Mouse (Mus musculus) myocyte (in vitro differentiated cells): ENCODE data around the gene Gbp2b. TPM values are rescaled to one million over a fixed set of nuclear protein-coding genes. Genes with fewer than 3 reads are reported as not detected.
"Not testable (repeated sequence)": the region's sequence is repeated elsewhere in the genome, so short reads cannot be mapped to it uniquely, and the experiment has no call there.

Experiments used
- H3K27me3 ChIP-seq: one replicate; pipeline ENCODE4 v1.6.1; 2011; ENCODE audit not compliant: control insufficient read depth, insufficient read depth, insufficient read length
- H3K36me3 ChIP-seq: one replicate; pipeline ENCODE4 v1.6.1; 2011; ENCODE audit not compliant: control insufficient read depth, insufficient read depth
- H3K4me2 ChIP-seq: one replicate; pipeline ENCODE4 v1.6.1; 2011; ENCODE audit warnings: low read depth, control low read depth
- H3K4me3 ChIP-seq: one replicate; pipeline ENCODE4 v1.5.1; 2011; ENCODE audit warnings: mild to moderate bottlenecking, control low read depth, moderate library complexity
- H3K79me2 ChIP-seq: one replicate; pipeline ENCODE4 v1.6.1; 2011; ENCODE audit not compliant: control insufficient read depth, insufficient read depth
- H3ac ChIP-seq: one replicate; pipeline ENCODE4 v1.6.1; 2011; ENCODE audit not compliant: control insufficient read depth, insufficient read length
- CEBPB ChIP-seq: IDR thresholded peaks from 2 replicates; pipeline ENCODE4 v1.6.1; 2011; ENCODE audit warnings: mild to moderate bottlenecking, moderate library complexity; ENCODE audit not compliant: poor library complexity, insufficient read depth, severe bottlenecking
- E2F4 ChIP-seq: IDR thresholded peaks from one replicate; pipeline ENCODE4 v1.6.1; 2011; ENCODE audit warnings: mild to moderate bottlenecking, control low read depth, moderate library complexity; ENCODE audit not compliant: insufficient read depth
- MAX ChIP-seq: IDR thresholded peaks from one replicate; pipeline ENCODE4 v1.6.1; 2011; ENCODE audit warnings: low read depth, mild to moderate bottlenecking, control low read depth
- MYOD1 ChIP-seq, 3 experiments: IDR thresholded peaks; one replicate each; pipeline ENCODE4 v1.6.1; 2011; ENCODE audit warnings: control low read depth in 2 of 3, low read depth in 2 of 3, mild to moderate bottlenecking in 2 of 3, moderate library complexity in 1 of 3; ENCODE audit not compliant: insufficient read length in 2 of 3, control insufficient read depth in 1 of 3
- MYOG ChIP-seq, 3 experiments: IDR thresholded peaks; one replicate each; pipeline ENCODE4 v1.6.1; 2011; ENCODE audit warnings: control low read depth in 2 of 3, low read depth in 2 of 3, mild to moderate bottlenecking in 2 of 3; ENCODE audit not compliant: insufficient read length in 2 of 3, control insufficient read depth in 1 of 3, insufficient read depth in 1 of 3
- POLR2A ChIP-seq: IDR thresholded peaks from one replicate; pipeline ENCODE4 v1.6.1; 2011; ENCODE audit warnings: low read depth, mild to moderate bottlenecking, control low read depth, moderate library complexity; ENCODE audit not compliant: insufficient read length
- POLR2AphosphoS2 ChIP-seq: IDR thresholded peaks from one replicate; pipeline ENCODE4 v1.6.1; 2011; ENCODE audit warnings: low read depth, control low read depth; ENCODE audit not compliant: insufficient read length
- REST ChIP-seq: IDR thresholded peaks from one replicate; pipeline ENCODE4 v1.6.1; 2011; ENCODE audit warnings: mild to moderate bottlenecking, control low read depth, moderate library complexity; ENCODE audit not compliant: insufficient read depth, insufficient read length
- SRF ChIP-seq: IDR thresholded peaks from one replicate; pipeline ENCODE4 v1.6.1; 2011; ENCODE audit warnings: low read depth; ENCODE audit not compliant: control insufficient read depth, insufficient read length
- TCF12 ChIP-seq: IDR thresholded peaks from one replicate; pipeline ENCODE4 v1.6.1; 2011; ENCODE audit warnings: mild to moderate bottlenecking, control low read depth; ENCODE audit not compliant: poor library complexity, insufficient read depth, severe bottlenecking
- TCF3 ChIP-seq: IDR thresholded peaks from one replicate; pipeline ENCODE4 v1.6.1; 2011; ENCODE audit warnings: low read depth, control low read depth; ENCODE audit not compliant: insufficient read length
- USF1 ChIP-seq: IDR thresholded peaks from one replicate; pipeline ENCODE4 v1.6.1; 2011; ENCODE audit warnings: low read depth, mild to moderate bottlenecking, control low read depth, moderate library complexity
- polyA plus RNA-seq: library from polyadenylated mRNA; unstranded; fragments of >200 nt; fragmentation: generic; extraction: Trizol; gene quantifications from one replicate; pipeline ENCODE4 v1.2.1, GENCODE M21; 2012; ENCODE audit warnings: missing spikeins

Gene Gbp2b
- polyA plus RNA-seq, 1 experiment = 0.22 TPM

DNA sequence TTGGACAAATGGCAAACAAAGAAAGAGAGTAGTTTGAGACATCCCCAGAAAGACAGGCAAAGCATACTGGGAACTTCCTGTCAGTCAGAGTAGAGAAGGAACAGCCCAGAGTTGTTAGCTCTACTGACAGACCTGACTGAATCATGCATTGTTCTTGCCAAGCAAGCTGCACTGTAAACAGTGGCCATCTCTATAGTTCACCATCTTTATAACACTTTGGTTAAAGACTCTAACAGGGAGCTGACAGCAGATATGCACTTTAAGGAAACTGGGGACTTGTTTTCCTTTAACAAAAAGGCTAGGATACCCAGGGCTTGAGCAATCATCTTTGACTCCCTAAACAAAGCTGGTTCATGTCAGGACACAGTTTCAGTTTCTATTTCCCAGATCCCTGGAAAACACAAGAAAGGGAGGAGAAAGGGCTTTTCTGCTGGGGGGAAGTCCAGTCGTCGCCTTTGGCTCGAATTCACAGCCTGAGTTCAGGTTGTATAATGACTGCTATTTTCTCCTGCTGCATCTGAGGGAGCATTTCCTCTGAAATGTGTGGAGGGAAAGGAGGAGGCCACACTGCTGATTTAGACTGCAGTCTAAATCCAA is 34.9 kb upstream of the Gbp2b start, which contains the start of gene Gbp3:
Gene Gbp3 (plus strand): TSS at position 395 of the 597 bp plus-strand sequence.
- Histone ChIP-seq H3ac (no peak within 1 kb of the TSS), H3K4me2 (peak within 1 kb of the TSS; percentile 93), H3K36me3 (no peaks in the 10 kb centered on the region), H3K4me3 (peak within 1 kb of the TSS; percentile 22), H3K79me2 (no peaks in the 10 kb centered on the region), H3K27me3 (no peaks in the 10 kb centered on the region)
- TF ChIP-seq USF1 = no peak
- no peak for TF ChIP-seq TCF3
- no peak for TF ChIP-seq MYOG (IDR thresholded peaks at IDR 0.05; ENCODE audit: control insufficient read depth in 1 of 3, insufficient read depth in 1 of 3, insufficient read length in 2 of 3, low read depth in 2 of 3)
- no peak for TF ChIP-seq TCF12
- TF ChIP-seq MAX = no peak
- no peak for TF ChIP-seq SRF
- TF ChIP-seq CEBPB = no peak
- TF ChIP-seq E2F4 = no peak
- TF ChIP-seq MYOD1 (IDR thresholded peaks at IDR 0.05; ENCODE audit: control insufficient read depth in 1 of 3, insufficient read length in 2 of 3, low read depth in 2 of 3) = no peak
- no peak for TF ChIP-seq POLR2AphosphoS2
- TF ChIP-seq POLR2A = no peak
- TF ChIP-seq REST = no peak

DNA sequence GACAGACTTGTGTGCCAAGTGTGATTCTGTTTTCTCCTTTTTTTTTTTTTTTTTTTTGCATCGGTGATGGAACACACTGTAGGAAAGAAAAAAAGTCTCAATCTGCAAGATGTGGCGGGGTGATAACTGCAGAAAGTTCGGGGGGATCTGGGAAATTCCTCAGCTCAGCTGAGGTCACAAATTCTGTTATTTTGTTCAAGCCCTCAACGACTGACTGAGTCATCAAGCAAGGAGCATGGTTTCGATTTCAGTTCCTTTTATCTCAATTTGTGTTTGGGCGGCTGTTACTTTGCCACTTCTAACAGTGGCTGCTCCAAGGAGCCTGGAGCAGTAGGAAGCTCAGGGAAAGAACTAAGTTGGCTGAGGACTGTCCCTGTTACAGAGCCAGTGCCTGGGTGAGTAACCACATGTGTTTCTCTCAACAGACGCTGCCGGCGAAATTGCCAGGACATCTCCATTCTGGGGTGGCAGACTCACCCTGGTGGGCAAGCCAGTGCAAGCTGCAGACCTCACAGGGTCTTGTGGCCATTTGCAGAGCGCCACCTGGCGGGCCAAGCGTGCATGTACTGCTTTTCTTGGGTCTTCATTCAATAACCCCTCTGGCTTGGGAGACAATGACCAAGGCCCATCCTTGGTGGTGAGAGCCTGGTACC is 34.2 kb upstream of the Gbp2b start:
- H3ac ChIP-seq = no peak overlapping the region
- H3K4me3 ChIP-seq = peak overlapping the region; percentile 22
- H3K27me3 ChIP-seq = no peaks in the 10 kb centered on the region
- no peaks in the 10 kb centered on the region for H3K36me3 ChIP-seq
- H3K4me2 ChIP-seq = peak overlapping the region; percentile 93
- no peaks in the 10 kb centered on the region for H3K79me2 ChIP-seq
- TF ChIP-seq USF1 (no peak), MYOD1 (IDR thresholded peaks at IDR 0.05; ENCODE audit: control insufficient read depth in 1 of 3, insufficient read length in 2 of 3, low read depth in 2 of 3) (no peak), E2F4 (no peak), POLR2AphosphoS2 (no peak), SRF (no peak), MYOG (IDR thresholded peaks at IDR 0.05; ENCODE audit: control insufficient read depth in 1 of 3, insufficient read depth in 1 of 3, insufficient read length in 2 of 3, low read depth in 2 of 3) (no peak), MAX (no peak)

DNA sequence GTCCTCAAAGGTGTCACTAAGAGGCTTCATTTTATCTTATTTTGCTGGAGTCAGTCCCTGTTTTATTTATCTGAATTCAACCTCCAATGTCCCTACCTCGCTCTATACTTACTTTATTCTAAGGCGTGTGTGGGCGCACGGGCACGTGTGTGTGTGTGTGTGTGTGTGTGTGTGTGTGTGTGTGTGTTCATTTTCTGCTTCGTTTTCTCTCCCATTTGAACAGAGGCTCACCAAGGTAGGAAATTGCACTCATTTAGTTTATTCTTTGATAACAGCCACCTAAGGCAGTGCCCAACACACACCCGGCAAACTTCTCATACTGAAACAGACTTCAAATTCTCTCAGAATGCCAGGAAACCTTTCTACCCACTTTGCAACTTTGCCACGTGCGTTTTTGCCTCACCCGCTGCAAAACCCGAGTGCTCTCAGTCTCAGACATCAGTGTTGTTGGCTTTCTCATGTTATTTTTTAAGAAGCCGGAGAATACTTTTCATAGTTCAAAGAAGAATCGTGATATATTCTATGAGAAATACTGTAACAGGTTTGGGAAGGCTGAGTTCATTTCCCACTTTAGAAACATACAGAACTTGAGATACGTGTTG is 33.5 kb upstream of the Gbp2b start:
- H3K27me3 ChIP-seq = no peaks in the 10 kb centered on the region
- no peak overlapping the region for H3ac ChIP-seq

DNA sequence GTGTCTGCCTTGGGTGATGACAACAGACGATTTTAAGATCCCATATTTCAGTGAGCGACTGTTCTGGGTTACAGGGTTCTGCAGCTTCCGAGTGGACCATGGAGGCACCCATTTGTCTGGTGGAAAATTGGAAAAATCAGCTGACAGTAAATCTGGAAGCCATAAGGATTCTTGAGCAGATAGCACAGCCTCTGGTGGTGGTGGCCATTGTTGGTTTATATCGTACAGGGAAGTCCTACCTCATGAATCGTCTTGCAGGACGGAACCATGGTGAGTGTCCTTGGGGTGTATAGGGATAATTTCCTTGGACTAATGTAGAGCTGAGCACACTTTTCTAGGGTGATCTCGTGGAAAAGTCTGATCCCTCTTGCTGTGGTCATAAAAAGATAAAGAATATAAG is 33.0 kb upstream of the Gbp2b start:
- no peak overlapping the region for H3K4me2 ChIP-seq
- H3K27me3 ChIP-seq = no peaks in the 10 kb centered on the region
- no peaks in the 10 kb centered on the region for H3K79me2 ChIP-seq
- no peak overlapping the region for H3K4me3 ChIP-seq
- TF ChIP-seq POLR2A (no peak), E2F4 (no peak), MYOG (IDR thresholded peaks at IDR 0.05; ENCODE audit: control insufficient read depth in 1 of 3, insufficient read depth in 1 of 3, insufficient read length in 2 of 3, low read depth in 2 of 3) (no peak)
- no peaks in the 10 kb centered on the region for H3K36me3 ChIP-seq
- no peak overlapping the region for H3ac ChIP-seq

More for the DNA sequence above, 33.5 kb upstream of the Gbp2b start:
- TF ChIP-seq MYOD1 (IDR thresholded peaks at IDR 0.05; ENCODE audit: control insufficient read depth in 1 of 3, insufficient read length in 2 of 3, low read depth in 2 of 3) (no peak), TCF3 (no peak), MYOG (IDR thresholded peaks at IDR 0.05; ENCODE audit: control insufficient read depth in 1 of 3, insufficient read depth in 1 of 3, insufficient read length in 2 of 3, low read depth in 2 of 3) (no peak), POLR2A (no peak), POLR2AphosphoS2 (no peak), E2F4 (no peak), MAX (no peak), CEBPB (no peak), USF1 (no peak), REST (no peak), TCF12 (no peak), SRF (no peak)
- Histone ChIP-seq H3K36me3 (no peaks in the 10 kb centered on the region), H3K79me2 (no peaks in the 10 kb centered on the region), H3K4me3 (peak overlapping the region; percentile 22), H3K4me2 (peak overlapping the region; percentile 93)

DNA sequence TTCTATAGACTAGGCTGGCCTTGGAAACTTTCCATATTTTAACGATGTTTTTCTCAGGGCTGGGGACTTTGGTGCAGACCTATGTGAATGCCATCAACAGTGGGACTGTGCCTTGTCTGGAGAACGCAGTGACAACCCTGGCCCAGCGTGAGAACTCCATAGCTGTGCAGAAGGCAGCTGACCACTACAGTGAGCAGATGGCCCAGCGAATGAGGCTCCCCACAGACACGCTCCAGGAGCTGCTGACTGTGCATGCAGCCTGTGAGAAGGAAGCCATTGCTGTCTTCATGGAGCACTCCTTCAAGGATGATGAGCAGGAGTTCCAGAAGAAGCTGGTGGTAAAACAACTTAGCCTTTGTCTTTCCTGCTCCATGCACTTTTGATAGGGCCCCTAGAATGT is 27.2 kb upstream of the Gbp2b start:
- not testable (repeated sequence) for H3K27me3 ChIP-seq, H3ac ChIP-seq, H3K4me2 ChIP-seq, H3K36me3 ChIP-seq, H3K79me2 ChIP-seq, H3K4me3 ChIP-seq
